Mouse (Mus musculus) heart, embryonic 11.5 days (tissue): ENCODE results near the gene Tpra1. TPM values are rescaled to one million over a fixed set of nuclear protein-coding genes. Genes with fewer than 3 reads are reported as not detected.

Experiments
- ATAC-seq: fragments of 200-750 bp; cut with Nextera tagmentation; replicated peaks from 2 replicates; pipeline ENCODE4 v1.8.0; 2017; ENCODE audit warnings: moderate library complexity; ENCODE audit not compliant: insufficient number of reproducible peaks, low FRiP score, low TSS enrichment
- H3K27ac ChIP-seq: fragments of 300-500 bp; sonication (generic); 2 replicates; pipeline ENCODE4 v1.5.1; 2014; ENCODE audit warnings: mild to moderate bottlenecking, low read depth, low read length
- H3K27me3 ChIP-seq: fragments of 300-500 bp; sonication (generic); 2 replicates; pipeline ENCODE4 v1.6.1; 2014; ENCODE audit warnings: mild to moderate bottlenecking, low read length, mixed read lengths; ENCODE audit not compliant: control insufficient read depth, insufficient read depth
- H3K36me3 ChIP-seq: fragments of 300-500 bp; sonication (generic); 2 replicates; pipeline ENCODE4 v1.6.1; 2014; ENCODE audit warnings: mild to moderate bottlenecking, low read length, moderate library complexity, mixed read lengths; ENCODE audit not compliant: control insufficient read depth, insufficient read depth
- H3K4me1 ChIP-seq: fragments of 300-500 bp; sonication (generic); 2 replicates; pipeline ENCODE4 v1.6.1; 2014; ENCODE audit warnings: low read length; ENCODE audit not compliant: control insufficient read depth, insufficient read depth
- H3K4me2 ChIP-seq: fragments of 300-500 bp; sonication (generic); 2 replicates; pipeline ENCODE4 v1.6.1; 2014; ENCODE audit warnings: mild to moderate bottlenecking, moderate library complexity
- H3K4me3 ChIP-seq: fragments of 300-500 bp; sonication (generic); 2 replicates; pipeline ENCODE4 v1.5.1; 2014; ENCODE audit warnings: low read depth, low read length
- H3K9ac ChIP-seq: fragments of 300-500 bp; sonication (generic); 2 replicates; pipeline ENCODE4 v1.6.1; 2014; ENCODE audit warnings: mild to moderate bottlenecking, low read depth, low read length, moderate library complexity
- H3K9me3 ChIP-seq: fragments of 300-500 bp; sonication (generic); replicated peaks from 2 replicates; pipeline ENCODE4 v1.6.1; 2016; ENCODE audit warnings: low read length; ENCODE audit not compliant: control insufficient read depth
- WGBS: fragments of 180-500 bp; shearing (Covaris S2); extraction: QIAGEN DNeasy Blood & Tissue Kit; methylation state at CpG from one replicate; pipeline ENCODE4 v1.1.7; 2014; ENCODE audit not compliant: insufficient replicate concordance; 5-methylcytosine and 5-hydroxymethylcytosine counted together
- polyA plus RNA-seq: library from polyadenylated mRNA; unstranded; fragments of >200 nt; fragmentation: Nextera tagmentation; extraction: Ambion mirVana; gene quantifications from 2 replicates; pipeline ENCODE4 v1.2.1, GENCODE M21; 2014

Tpra1 gene
- polyA plus RNA-seq, 1 experiment from 2014 or later = 41.8 TPM

GRCm38 (mm10) chr6:88884195-88884594, 17.9 kb upstream of the Tpra1 start:
- Histone ChIP-seq H3K9ac (no peak overlapping the region), H3K4me2 (no peak overlapping the region), H3K4me3 (no peak overlapping the region), H3K9me3 (no peaks in the 10 kb centered on the region), H3K36me3 (peaks cover 41% of the 10 kb centered on the region), H3K27ac (no peak overlapping the region), H3K4me1 (no peaks in the 10 kb centered on the region), H3K27me3 (no peaks in the 10 kb centered on the region)
- ATAC-seq = no peak
- WGBS = 85% methylated on average over 10 of the region's 10 CpGs

DNA sequence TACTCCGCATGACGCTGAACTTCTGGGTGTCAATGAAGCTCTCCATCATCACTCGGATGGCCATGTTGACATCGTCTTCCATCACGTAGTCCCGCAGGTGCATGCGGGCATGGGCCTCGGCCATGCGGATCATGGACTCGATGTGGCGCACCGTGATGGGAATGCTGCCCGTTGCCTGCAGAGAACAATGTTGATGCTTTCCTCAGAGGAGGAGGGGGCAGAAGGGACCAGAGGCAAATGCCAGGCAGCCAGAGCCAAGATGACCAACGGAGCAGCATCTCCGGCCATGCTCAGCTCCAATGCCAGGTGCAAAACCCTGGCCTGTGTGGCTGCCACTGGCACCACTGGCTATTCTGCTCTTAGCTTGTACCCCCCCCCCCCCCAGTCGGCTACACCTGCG, 17.4 kb upstream of the Tpra1 start:
- 92% methylated on average over 17 of the region's 17 CpGs for whole genome bisulfite sequencing

DNA sequence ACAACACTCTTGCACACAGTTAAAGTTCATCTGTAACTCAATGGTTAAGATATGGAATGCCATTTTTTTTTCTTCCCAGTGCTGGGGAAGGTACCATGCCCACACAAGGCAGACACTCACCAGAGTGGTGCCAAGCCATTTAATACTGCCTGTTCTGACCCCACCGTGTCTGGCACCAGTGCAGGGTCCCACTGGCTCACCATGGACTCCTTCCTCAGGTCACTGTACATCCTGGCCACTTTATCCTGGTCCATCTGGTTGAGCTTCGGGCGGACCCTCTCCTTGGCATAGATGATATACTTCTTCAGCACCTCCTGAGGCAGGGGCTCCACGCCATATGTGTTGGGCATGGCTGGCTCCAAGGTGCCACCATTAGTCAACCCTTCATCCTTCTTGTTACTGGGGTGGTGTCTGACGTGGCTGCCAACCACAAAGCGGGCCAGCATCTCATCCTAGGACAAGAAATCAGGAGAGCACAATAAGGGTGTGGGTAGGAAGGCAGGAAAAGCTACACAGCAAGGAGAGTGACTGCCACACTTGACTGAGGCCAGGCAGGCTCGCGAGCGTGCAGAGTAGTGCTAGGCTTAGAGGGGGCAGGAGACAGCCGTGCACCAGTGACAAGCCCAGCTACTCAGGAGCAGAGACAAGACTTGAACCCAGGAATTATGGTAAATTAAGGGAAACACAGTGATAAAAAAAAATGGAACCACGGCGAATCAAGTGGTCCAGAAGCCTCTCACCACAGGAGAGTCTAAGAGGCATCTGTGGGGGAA, 16.2 kb upstream of the Tpra1 start:
- Histone ChIP-seq H3K27me3 (no peaks in the 10 kb centered on the region), H3K4me1 (no peaks in the 10 kb centered on the region), H3K36me3 (peaks cover 51% of the 10 kb centered on the region), H3K27ac (no peak overlapping the region), H3K9ac (no peak overlapping the region), H3K4me2 (no peak overlapping the region), H3K9me3 (no peaks in the 10 kb centered on the region), H3K4me3 (no peak overlapping the region)
- WGBS = 95% methylated on average over 12 of the region's 12 CpGs
- ATAC-seq = no peak

More for the DNA sequence above, 17.4 kb upstream of the Tpra1 start:
- no peak overlapping the region for H3K4me2 ChIP-seq
- no peak for ATAC-seq
- H3K36me3 ChIP-seq = peaks cover 41% of the 10 kb centered on the region
- H3K27me3 ChIP-seq = no peaks in the 10 kb centered on the region
- no peaks in the 10 kb centered on the region for H3K9me3 ChIP-seq
- H3K27ac ChIP-seq = no peak overlapping the region
- H3K4me1 ChIP-seq = no peaks in the 10 kb centered on the region
- H3K4me3 ChIP-seq = no peak overlapping the region
- no peak overlapping the region for H3K9ac ChIP-seq

DNA sequence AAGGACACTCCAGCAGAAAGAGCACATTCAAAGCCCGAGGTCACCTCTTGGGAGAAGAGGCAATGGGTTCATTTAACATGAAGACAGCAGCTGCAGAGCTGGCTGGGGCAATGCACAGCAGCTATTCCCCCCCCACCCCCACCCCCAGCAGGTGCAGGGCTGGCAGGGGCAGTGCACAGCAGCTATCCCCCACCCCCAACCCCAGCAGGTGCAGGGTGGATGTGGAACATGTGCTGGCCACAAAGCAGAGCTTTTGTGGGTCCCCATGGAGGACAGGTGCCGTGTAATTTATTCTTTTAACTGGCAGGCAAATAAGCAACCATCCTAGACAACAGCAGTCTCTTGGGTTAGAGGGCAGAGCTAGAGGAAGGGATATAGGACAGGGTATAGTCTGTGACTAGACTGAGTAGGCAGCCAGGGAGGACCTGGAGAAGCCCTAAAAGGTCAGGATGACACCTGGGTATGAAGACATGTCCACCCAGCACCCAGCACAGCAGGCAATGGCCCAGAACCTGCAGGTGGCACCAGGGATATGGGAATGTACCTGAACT, 15.6 kb upstream of the Tpra1 start:
- WGBS = 94% methylated on average over 2 of the region's 2 CpGs

GRCm38 (mm10) chr6:88889410-88890042, 12.5 kb upstream of the Tpra1 start:
- Histone ChIP-seq H3K9ac (no peak overlapping the region), H3K4me3 (no peak overlapping the region), H3K4me2 (no peak overlapping the region), H3K4me1 (no peaks in the 10 kb centered on the region), H3K27me3 (no peaks in the 10 kb centered on the region), H3K27ac (no peak overlapping the region), H3K36me3 (peaks cover 76% of the 10 kb centered on the region), H3K9me3 (no peaks in the 10 kb centered on the region)
- WGBS = 87% methylated on average over 13 of the region's 13 CpGs
- ATAC-seq = no peak

More for the DNA sequence above, 15.6 kb upstream of the Tpra1 start:
- Histone ChIP-seq H3K4me2 (no peak overlapping the region), H3K9me3 (no peaks in the 10 kb centered on the region), H3K36me3 (peaks cover 58% of the 10 kb centered on the region), H3K27me3 (no peaks in the 10 kb centered on the region), H3K27ac (no peak overlapping the region), H3K9ac (no peak overlapping the region), H3K4me1 (no peaks in the 10 kb centered on the region), H3K4me3 (no peak overlapping the region)
- no peak for ATAC-seq

DNA sequence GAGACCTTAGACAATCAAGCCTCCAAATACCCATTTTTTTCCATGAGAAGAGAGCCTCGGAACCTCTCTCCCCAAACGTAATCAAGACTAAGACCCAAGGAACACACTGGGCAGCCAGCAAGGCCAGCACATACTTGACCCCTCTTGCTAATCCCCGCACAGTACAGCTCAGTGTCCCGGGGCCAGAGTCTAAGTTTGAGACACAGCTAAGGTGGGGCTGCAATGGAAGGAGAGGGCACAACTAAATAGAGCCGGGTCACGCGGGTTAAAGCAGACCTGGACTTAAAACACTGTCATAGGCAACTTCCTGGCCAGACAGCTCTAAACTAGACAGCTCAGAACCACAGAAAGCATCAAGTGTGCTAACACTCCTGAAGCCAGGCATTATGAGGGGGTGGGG, 11.2 kb upstream of the Tpra1 start:
- 84% methylated on average over 7 of the region's 7 CpGs for WGBS
- peaks cover 2% of the 10 kb centered on the region; the same call in 1 of the 2 replicates for H3K4me1 ChIP-seq
- H3K4me2 ChIP-seq = no peak overlapping the region
- no peak overlapping the region for H3K27ac ChIP-seq
- no peak for ATAC-seq
- no peak overlapping the region for H3K9ac ChIP-seq
- H3K27me3 ChIP-seq = no peaks in the 10 kb centered on the region
- no peak overlapping the region for H3K4me3 ChIP-seq
- peaks cover 77% of the 10 kb centered on the region for H3K36me3 ChIP-seq
- H3K9me3 ChIP-seq = no peaks in the 10 kb centered on the region

DNA sequence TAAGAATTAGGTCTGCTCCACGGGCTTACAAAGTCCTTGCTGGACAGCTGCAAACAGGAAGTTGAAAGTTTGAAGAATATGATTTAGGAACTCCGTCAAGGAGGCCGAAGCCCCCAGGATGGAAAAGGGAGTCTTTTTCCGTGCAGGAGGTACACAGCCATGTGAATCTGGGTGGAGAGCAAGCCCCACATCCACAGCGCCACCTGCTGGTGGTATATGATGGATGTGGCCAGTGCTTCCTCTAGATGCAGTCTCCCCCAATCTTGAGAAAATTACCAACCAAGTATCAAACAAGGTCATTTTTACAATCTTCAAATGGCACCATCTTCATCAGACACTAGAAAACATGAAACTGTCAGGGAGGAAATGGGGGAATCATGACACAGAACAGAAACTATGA, 8.5 kb upstream of the Tpra1 start:
- no peak overlapping the region for H3K4me3 ChIP-seq
- peaks cover 12% of the 10 kb centered on the region; the same call in 1 of the 2 replicates for H3K4me1 ChIP-seq
- no peaks in the 10 kb centered on the region for H3K9me3 ChIP-seq
- H3K9ac ChIP-seq = no peak overlapping the region
- WGBS = 65% methylated on average over 5 of the region's 5 CpGs
- peaks cover 53% of the 10 kb centered on the region for H3K36me3 ChIP-seq
- no peaks in the 10 kb centered on the region for H3K27me3 ChIP-seq
- H3K27ac ChIP-seq = no peak overlapping the region
- ATAC-seq = no peak
- no peak overlapping the region for H3K4me2 ChIP-seq

DNA sequence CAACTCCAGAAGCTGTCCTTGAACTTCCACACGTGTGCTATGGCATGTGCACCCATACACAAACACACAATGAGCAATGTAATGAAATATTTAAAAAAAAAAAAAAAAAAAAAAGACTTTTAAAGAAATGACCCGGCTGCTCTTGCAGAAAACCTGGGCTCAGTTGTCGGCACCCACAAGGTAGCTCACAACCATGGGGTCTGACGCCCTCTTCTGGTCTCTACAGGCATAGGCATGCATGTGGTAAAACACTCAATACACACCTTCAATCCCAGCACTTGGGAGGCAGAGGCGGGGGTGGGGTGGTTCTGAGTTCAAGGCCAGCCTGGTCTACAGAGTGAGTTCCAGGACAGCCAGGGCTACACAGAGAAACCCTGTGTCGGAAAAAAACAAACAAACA, 6.1 kb upstream of the Tpra1 start:
- no peak for ATAC-seq
- Histone ChIP-seq H3K4me2 (no peak overlapping the region; the same call in 1 of the 2 replicates), H3K4me1 (peaks cover 12% of the 10 kb centered on the region; the same call in 1 of the 2 replicates), H3K27me3 (no peaks in the 10 kb centered on the region), H3K27ac (no peak overlapping the region), H3K36me3 (peaks cover 37% of the 10 kb centered on the region), H3K4me3 (no peak overlapping the region), H3K9ac (no peak overlapping the region), H3K9me3 (no peaks in the 10 kb centered on the region)
- 84% methylated on average over 6 of the region's 6 CpGs for WGBS
